Mouse (Mus musculus) ovary, postnatal 36 days (tissue): ENCODE data around the gene Rtn3.
A peak's percentile ranks its signal among the peaks of the same experiment; 100 is the strongest.

Experiments
- DNase-seq: peaks from one replicate; pipeline ENCODE4 v3.0.0; 2022; ENCODE audit warnings: low spot score, mixed read lengths

The Rtn3 gene

DNA sequence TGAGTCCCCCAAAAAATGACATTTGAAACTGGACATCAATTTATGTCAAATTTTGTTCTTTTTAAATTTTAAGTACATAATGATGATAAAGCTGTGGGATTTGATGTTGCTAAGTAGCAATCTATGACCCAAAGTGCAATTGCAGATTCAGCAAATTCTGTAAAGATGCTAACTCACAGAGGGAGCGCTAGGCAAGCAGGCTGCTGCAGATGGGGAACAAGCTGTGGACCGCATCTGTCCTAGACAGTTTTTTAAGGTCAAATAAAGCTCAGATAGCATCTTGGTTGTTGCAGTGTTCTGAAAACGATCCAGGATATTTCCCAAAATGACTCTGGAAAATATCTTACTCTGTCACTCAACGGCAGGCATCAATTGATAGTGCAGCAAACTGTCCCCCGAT is 995 bp upstream of the Rtn3 start:
- DNase-seq, result no peak

DNA sequence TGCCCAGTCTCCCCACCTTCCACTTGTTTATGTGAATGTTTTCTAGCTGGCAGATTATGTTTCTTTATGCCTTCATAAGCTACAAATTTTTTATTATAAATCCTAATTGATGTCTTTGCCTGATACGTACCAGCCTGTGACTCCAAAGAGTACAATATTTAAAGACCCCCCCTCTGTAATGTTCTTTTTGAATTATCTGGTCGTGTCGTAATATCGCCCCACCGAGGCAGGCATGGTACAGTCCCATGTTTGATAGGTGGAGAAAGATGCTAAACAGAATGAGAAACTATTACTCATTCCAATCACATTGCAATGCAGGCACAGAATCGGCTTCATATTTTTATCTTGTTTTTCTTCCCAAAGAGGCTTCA is 416 bp upstream of the Rtn3 start:
- DNase-seq, result no peak

DNA sequence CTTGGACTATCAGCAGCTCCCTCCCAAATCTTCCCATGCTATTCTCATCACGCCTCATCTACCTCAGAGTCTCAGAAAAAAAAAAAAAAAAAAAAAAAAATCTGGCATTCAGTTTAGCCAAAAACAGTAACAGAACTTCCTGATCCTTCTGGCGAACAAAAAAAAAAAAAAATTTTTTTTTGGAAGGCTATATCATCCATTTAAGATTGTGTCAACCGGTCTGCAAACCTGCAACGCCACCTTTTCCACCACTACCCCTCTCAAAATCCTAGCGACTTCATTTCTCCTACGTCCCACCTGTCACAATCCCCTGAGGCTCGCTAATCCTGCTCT is 849 bp downstream of the Rtn3 start:
- no peak for DNase-seq

GRCm38 (mm10) chr19:7481541-7482265 is 1.4 kb downstream of the Rtn3 start:
- DNase-seq, result peak; percentile 27

- DNase-seq, result no peak
These were observed 3.3 kb downstream of the Rtn3 start for GRCm38 (mm10) chr19:7479751-7480248.

DNA sequence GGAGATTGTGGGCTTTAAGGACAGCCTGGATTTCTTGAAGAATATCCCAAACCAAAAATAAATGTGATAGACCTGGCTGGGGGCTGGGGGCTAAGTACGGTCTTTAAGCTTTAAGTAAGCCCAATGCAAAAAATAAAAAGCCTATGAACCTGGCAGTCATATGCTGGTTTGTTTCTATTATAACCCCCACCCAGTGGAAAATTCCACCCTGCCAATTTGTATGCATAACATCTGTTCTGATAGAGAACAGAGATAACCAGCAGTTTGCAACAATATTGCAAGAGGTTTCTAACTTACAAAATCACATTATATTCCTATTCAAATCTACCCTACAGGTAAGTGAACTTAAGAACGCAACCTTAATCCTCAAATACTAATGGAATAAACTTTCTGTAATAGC is 12.4 kb downstream of the Rtn3 start:
- DNase-seq, result no peak

DNA sequence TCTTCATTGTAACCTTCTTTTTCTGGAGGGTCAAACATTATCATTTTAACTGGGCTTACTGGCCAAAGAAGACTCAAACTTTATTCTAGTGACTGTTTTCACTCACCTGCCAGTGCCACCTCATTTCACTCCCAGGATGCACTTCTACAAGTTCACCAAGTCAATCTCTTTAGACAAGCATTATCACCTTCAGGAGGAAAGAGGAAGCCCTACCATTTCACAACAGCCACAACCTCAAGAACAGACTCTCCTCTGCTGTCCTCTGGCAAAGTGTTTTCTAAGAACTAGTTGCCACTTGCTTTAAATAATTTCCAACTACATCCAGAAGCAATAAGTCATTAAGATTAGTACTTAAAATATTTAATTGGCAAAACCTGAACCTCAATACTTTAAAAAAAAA is 15.2 kb downstream of the Rtn3 start:
- DNase-seq, result no peak

DNA sequence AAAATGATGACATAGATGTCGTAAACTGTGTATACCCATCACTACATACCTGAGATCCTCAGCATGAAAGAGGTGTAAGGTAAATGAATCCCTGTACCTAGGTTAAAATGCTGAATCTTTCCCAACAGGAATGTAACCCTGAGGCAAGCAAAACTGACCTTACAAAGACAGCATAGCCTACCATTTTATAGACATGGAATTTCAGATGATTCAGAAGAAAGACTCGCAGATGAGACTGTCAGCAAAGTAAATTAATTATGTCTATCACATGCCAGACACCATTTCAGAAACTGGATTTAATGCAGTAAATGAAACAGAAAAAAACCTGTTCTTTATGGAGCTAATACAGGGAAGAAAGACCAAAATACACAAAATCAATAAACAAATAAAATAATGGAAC is 23.7 kb downstream of the Rtn3 start:
- DNase-seq, result no peak

DNA sequence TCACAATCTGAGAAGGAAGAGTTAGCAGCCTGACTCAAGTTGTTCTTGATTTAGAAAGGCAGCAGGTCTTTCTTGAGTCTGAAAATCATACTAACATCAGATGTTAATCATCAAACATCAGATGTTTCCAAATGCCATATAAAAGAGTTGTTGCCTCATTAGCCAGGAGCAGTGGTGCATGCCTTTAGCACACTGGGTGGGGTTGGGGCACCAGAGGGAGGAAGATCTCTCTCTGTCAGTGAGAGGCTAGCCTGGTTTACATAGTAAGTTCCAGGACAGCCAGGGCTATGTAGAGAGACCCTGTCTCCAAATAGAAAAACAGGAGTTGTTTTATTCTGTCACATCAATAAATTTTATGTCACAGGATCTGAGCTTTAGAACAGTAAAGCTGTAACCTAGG is 24.2 kb downstream of the Rtn3 start:
- no peak for DNase-seq

DNA sequence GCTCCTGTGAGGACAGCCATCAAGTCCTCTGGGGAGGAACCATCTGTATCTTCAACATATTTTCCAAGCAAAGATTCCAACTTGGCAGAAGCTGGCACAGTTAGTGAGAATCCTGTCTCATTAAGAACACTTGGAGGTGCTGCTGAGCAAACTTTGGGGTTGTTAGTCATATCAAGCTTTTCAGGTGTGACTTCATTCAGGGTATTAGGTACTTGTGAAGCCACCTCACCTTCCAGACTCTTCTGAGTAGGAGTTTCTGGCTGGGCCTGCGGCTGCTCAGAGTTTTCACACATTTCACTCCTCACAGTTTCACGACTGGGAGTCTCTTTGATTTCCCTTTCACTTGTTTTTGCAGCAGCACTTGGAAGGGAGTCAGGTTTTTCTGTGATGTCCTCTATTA is 26.3 kb downstream of the Rtn3 start:
- DNase-seq, result no peak

DNA sequence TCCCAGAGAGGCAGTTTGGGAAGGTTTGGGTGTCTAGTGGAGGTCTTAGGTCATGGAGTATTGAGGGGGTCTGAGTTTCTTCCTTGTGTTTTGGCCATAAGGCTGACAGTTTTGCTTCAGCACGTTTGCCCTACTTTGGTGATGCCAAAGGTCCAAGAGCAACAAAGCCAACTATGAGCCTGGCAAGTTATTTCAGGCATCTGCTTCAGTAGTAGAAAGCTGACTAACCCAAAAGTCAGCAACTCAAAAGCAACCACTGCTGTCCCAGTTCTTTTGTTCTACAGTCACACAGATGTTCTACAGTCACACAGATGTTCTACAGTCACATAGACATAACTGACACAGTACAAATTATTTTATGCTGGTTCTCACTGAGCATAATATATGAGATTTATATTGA is 37.5 kb downstream of the Rtn3 start:
- DNase-seq, result no peak

GRCm38 (mm10) chr19:7445105-7445504 is 38.0 kb downstream of the Rtn3 start:
- DNase-seq, result no peak

- DNase-seq, result peak; percentile 57
These were observed 41.6 kb downstream of the Rtn3 start for GRCm38 (mm10) chr19:7441493-7441892.

DNA sequence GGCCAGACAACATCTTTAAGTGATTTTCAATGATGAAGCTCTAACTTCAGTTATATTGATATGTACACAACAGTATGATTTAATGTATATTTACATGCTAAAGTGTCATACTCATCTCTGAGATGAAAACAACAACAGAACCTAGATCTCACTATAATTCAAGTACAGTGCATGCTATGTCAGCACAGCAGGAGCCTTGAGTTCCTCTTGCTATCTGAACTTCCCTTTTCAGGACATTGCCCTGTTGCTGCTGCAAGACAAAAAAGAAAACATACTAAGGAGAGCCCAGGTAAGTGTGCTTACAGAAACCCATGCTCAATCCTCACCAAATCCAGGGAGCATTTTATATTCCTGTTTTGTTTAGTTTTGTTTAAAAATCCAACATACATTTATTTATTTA is 44.8 kb downstream of the Rtn3 start:
- DNase-seq, result no peak

- DNase-seq, result no peak
These were observed 46.8 kb downstream of the Rtn3 start for GRCm38 (mm10) chr19:7436061-7436970.

GRCm38 (mm10) chr19:7434887-7435286 is 48.2 kb downstream of the Rtn3 start:
- no peak for DNase-seq

DNA sequence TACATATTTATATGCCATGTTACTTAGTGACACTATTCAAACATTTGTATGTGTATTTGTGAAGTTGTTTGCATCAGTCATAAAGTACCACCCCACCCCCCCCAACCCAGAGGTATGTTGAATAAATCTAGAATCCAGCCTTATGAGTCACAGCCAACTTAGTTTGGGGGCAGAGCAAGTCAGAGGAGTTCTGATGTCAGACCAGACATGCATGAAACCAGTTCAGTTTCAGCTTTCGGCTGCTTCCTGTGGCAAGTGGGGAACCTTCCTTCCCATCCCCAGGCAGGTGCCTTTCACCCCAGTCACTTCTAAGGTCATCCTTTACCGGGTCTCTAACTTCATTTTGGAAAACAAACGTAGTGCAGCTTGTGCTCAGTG is 57.7 kb downstream of the Rtn3 start:
- no peak for DNase-seq

DNA sequence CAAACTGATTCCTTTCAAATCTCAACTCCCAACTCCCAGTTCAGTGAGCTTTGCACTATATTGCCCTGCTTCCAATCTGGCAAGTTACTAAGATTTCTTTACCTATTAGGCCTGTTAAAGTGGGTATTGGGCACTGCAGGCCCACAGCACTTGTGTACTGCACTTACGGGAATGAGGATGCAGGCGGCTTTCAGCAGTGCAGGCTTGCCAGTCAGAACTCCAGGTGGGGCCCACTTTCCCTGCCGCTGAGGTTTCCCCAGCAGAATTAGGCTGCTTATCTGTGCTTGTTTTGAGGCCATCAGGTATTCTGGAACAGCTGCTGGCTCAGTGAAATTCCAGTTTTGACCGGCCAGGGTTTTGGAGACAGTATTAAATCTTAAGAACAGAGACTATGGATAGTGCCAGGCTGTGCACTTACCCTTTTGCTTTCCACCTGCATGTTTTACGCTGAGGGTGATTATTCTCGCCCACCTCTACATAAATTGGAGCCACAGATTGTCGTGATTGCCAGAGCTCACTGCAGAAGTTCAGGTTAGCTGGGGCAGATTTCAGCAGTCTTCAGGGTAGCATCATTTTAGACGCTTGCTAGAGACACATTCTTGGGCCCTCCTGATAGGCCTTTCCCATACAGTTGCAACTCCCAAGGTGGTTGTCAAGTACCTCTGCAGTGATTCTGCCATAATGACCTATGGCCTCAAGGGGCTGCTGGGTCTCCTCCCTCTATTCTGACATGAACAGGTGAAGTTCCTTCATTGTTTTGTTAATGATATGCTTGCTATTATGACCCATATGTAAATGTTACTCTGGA is 58.3 kb downstream of the Rtn3 start:
- DNase-seq, result no peak

GRCm38 (mm10) chr19:7424131-7424530 is 59.0 kb downstream of the Rtn3 start:
- no peak for DNase-seq

DNA sequence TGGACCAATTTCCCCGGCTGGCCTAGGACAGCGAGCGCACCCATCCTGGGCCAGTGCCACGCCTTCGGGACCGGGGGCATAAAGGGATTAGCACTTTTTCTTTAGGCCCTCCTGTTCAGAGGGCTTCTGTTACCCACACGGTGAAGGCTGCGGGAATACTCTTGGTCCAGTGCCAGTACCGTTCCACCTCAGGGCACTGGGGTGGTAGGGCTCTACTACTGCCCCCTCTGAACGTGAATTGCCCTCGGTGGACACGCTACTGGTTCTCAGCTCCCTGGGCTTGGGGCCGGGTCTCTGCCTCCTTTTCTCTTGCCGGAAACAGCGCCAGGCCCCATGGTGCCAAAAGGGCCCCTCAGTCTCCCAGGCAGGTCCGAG is 59.4 kb downstream of the Rtn3 start:
- DNase-seq, result no peak

DNA sequence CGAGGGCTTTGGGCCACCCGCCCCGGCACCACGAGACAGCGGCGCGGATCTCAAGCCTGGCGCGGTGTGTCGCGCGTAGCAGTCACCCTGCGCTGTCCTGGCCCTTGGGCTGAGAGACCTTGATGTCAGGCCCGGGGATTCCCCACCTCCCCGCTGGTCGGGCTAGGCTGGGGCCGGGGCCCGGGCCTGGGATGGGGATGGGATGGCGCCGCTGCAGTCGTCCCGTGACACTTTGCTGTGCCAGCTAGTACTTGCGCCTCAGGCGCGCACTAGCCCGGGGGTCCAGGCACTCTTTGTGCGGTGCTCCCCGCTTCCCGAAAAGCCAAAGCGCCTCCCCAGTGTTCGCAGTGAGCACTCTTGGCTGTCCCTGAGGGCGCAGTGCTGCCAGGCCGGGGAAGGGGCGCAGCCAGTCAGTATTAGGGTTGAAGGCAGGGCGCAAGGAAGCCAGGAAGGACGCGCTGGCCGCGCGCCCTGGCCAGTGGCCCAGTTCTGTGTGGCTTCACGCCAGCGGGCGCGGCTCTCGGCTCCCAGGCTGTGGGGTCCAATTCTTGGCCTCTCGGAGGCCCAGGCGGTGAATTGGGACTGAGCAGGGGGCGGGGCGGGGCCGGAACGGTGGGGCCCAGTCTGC is 59.9 kb downstream of the Rtn3 start:
- peak; percentile 90 for DNase-seq

DNA sequence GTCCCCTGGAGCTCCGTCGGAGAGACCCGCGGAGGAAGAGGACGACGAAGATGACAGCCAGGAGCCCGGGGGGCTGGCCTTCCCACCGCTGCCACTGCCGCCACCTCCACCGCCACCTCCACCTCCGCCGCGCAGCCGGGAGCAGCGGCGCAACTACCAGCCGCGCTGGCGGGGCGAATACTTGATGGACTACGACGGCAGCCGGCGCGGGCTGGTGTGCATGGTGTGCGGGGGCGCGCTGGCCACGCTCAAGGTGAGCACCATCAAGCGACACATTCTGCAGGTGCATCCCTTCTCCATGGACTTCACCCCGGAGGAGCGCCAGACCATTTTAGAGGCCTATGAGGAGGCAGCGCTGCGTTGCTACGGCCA is 60.4 kb downstream of the Rtn3 start:
- no peak for DNase-seq
